Mouse (Mus musculus) liver (tissue): ENCODE results near the gene Tbc1d22b.

Experiments used
- DNase-seq: peaks from one replicate; pipeline ENCODE4 v3.0.0-alpha.2; 2020; ENCODE audit warnings: mixed read lengths

The Tbc1d22b gene

DNA sequence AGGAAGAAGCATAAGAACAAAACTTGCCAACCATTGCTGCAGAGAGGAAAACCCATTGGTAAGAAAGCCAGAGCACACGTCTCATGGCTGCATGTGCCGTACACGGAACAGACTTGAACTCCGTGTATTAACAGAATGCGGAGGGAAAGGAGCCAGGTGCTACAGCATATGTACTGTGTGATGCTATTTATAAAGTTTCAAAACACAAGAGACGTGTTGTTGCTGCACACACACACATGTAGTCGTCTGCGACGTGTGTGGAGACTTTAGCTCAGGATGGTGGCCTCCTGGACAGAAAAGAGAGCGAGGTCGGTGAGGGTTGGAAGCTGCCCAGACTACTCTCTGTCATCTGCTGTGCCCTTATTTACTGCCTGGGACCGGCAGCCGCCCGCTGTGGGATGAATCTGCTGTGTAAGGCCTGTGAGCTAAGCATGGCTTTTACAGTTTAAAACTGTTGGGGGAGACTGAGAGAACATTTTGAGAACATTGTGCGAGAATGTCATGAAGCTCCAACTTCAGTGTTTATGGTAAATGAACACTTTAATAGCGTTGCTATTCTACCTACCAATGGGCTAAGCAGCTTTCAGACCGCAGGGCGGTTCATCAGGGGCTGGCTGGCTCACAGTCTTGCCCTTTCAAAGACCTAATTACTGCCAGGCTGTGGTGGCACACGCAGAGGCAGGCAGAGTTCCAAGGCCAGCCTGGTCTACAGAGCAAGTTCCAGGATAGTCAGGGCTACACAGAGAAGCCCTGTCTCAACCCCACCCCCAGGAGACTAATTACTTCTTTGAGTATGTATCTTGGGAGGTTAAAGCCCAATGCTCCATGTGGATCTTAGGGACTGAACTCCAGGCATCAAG lies 6.5 kb upstream of the Tbc1d22b start:
- DNase-seq: no peak

DNA sequence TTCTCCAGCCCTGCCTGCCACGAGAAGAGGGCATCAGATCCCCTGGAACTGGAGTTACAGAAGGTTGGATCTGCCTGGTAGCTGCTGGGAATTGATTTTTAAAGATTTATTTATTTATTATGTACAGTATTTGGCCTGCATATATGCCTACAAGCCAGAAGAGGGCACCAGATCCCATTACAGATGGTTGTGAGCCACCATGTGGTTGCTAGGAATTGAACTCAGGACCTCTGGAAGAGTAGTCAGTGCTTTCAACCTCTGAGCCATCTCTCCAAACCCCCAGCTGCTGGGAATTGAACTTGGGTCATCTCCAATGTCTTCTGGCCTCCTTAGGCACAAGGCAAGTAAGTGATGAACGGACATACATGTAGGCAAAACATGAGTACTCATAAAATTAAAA lies 5.5 kb upstream of the Tbc1d22b start:
- no peak for DNase-seq

DNA sequence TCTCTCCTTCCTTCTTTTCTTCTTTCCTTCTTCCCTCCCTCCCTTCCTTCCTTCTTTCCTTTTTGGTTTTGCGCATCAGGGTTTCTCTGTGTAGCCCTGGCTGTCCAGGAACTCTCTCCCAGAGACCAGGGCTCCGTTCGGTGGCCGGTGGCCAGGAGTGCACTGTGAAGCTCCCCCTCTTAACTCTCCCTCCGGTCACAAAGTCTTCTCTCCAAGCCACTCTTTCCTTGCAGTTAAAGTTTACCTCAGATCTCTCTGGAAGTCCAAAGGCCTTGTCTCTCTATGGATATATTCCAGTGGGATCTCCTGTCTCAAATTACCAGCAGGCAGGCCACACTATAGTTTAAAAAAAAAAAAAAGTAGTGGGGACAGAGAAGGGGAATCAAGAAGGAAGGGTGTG lies 4.3 kb upstream of the Tbc1d22b start:
- DNase-seq: no peak

DNA sequence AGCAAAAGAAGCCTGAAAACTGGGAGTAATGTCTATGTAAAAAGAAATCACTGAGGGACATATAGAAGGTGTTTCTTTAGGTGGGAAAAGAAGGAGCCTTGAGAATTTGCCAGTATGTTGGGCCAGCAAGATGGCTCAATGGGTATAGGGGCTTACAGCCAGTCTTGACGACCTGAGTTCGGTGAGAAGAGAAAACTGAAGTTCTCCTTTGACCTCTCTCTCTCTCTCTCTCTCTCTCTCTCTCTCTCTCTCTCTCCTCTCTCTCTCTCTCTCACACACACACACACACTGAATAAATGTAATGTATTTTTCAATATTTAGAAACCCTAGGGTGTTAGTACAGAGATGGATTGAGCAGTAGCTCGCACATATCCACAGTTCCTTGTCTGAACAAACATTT lies 1.1 kb upstream of the Tbc1d22b start:
- no peak for DNase-seq

DNA sequence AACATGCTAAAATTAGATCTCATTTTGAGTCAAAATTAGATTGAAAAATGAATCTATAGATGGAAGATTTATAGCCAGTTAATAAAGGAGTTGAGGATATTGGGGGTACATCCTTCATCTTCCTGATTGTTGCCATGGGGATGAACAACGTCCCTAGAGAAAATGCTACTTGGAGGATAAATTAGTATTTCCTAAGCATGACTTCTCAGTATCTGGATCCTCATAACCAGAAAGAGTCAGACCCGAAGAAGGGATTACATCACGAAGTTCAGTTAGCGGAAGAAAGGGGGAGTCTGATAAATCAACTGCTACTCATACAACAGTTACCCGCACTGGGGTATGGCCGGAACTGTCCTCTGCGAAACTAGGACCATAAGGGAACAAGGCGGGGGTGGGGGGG lies 591 bp upstream of the Tbc1d22b start:
- DNase-seq: no peak

DNA sequence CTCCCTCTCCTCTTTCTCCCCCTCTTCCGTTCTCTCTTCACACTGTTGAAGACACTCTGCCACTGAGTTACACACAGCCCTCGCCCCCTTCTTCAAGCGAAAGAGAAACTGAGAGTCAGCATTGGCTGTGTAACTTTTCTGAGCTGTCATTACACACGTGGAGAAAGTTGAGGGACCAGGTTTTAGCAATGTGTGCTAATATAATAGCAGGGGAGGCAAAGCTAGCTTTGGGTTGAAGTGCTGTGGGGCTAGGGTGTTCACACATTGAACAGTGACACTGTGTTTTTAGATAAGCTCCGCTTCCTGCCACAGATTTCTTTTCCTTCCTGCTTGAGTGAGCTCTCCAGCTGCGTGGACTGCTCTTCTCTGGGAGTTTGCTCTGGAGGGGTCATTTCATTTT lies 1.4 kb downstream of the Tbc1d22b start:
- no peak for DNase-seq

DNA sequence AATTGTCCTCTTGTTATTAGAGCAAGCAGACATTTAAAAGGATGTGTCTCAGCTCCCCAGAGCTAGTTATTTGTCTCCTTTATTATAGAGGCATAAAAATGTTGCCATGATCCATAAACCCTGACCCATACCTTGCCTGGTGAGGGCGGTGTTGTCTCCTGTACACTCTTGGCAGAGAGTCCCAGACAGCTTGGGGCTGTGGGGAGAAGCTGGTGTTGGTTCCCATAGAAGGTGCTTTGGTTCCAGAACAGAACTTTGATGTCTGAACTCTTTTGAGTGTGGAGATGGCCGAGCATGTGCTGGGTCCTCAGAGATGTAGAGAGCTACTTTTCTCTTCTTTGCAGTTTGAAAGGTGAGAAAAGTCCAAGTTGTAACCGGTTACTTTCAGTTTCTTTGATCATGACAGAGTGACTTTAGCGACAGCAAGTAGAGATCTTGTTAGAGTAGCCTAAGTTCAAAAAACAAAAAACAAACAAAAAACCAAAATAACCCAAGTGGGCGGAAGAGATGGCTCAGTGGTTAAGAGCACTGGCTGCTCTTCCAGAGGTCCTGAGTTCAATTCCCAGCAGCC lies 2.7 kb downstream of the Tbc1d22b start, which contains the start of gene Tmem217:
Tmem217 (minus strand) TSS at position 224 of the 571 bp plus-strand sequence.
- no peak for DNase-seq

DNA sequence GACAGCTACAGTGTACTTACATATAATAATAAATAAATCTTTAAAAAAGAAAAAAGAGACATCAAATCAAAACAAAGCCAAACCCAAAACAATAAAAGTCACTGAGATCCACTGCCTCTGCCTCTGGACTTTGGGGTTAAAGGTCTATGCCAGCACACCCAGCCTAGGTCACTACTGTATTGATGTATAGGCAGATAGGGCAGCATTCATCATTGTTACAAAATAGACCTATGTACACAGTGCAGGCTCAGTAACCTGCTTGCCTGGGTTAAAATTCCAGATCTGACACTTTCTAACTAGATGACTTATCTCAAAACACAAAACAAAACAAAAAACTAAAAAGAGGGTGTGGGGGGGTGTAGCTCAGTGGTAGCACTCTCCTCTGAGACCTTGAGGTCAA lies 4.6 kb downstream of the Tbc1d22b start:
- DNase-seq: no peak

DNA sequence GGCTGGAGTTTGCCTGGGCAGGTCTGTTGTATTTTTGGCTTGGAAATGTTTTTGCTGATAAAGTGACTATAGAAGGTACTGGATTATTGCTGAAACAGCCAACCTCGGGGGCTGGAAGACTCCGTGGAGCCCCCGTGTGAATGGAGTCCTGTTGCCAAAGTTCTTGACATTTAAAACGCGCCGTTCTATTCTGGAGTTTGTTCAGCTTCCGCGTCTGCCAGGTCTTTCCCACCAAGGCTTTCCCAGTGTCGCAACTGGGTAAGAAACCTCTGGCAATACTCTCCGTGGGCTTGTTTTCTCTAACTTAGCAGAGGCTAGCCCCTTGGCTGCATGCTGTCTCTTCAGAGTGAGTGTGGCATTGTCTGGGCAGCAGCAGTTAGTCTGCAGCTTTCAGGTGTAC lies 6.9 kb downstream of the Tbc1d22b start:
- no peak for DNase-seq

DNA sequence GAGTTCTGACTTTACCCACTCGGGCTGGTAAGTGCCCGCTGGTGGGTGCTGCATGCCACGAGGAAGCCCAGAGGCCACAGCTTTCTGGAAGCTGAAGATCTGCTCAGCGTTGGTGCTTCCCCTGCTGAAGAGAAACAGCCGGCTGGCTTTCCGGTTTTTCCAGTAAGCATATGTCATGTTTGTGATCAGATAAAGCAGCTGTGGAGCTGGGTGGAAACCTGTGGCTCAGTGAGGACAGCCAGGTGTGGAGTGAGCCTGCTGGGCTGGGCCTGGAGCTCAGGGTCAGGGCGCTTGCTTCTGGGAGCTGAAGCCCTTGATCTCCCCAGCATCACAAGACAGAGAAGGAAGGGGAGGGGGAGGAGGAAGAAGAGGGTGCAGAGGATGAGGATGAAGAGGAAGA lies 7.3 kb downstream of the Tbc1d22b start:
- DNase-seq: no peak

DNA sequence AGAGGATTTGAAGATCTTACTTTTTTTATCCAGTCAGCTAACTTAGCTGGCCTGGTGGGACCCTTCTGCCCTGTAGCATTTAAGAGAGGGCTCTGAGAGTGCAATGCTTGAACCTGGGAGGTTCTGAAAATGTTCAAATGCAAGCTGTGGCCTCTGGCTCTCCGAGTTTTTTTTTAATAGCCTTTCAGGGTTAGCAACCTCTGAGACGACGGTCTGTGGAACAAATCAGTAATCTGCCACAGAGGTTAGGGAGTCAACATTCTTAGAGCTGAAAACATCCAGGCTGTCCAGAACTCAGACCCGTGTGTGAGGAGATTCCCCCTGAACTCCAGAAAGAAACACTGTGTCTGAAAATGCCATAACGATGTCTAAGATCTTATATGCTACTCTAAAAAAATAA lies 8.9 kb downstream of the Tbc1d22b start:
- no peak for DNase-seq

DNA sequence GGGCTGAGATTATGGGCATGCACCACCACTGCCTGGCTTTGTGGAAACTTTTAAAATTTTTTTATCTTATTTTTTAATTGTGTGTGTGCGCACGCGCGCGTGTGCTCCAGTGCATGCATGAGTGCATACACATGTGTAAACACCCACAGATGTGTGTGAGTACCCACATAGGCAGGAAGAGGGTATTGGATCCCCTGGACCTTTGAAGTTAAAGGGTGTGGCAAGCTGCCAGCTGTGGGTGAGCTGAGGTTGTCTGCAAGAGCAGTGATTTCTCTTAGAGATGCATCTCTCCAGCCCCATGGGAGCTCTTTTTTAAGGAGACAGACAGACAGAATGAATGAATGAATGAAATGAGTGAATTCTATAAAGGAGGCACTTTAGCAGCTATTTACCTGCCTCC lies 15.9 kb downstream of the Tbc1d22b start:
- no peak for DNase-seq

DNA sequence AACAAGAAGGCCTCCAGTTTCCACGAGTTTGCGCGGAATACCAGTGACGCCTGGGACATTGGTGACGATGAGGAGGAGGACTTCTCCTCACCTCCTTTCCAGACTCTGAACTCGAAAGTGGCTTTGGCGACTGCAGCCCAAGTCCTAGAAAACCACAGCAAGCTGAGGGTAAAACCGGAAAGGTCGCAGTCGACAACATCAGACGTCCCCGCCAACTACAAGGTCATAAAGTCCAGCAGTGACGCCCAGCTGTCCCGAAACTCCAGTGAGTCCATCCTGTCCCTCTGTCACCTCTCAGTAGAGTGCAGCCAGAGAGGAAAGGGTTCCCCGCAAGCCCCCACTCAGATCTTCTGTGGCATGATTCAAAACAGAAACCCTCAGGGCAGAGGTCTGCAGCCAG lies 18.9 kb downstream of the Tbc1d22b start:
- DNase-seq: no peak

DNA sequence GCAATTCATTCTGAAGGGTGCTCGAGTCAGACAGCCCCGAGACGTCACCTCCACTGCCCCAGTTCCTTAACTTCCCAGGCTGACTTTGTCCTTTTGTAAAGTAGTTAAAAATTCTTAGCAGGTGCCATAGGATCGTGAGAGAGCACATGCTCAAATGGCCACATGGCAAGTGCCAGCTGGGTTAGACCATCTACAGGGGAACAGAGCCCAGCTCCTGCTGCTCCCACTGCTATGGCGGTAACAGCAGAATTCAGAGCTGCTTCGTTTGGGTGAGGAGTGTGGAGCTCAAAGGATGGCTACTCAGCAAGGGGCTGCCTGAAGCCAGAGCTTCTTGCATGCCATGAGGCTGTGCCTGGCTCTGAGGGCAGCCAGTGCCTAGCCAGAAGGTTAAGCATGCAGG lies 20.2 kb downstream of the Tbc1d22b start:
- no peak for DNase-seq

DNA sequence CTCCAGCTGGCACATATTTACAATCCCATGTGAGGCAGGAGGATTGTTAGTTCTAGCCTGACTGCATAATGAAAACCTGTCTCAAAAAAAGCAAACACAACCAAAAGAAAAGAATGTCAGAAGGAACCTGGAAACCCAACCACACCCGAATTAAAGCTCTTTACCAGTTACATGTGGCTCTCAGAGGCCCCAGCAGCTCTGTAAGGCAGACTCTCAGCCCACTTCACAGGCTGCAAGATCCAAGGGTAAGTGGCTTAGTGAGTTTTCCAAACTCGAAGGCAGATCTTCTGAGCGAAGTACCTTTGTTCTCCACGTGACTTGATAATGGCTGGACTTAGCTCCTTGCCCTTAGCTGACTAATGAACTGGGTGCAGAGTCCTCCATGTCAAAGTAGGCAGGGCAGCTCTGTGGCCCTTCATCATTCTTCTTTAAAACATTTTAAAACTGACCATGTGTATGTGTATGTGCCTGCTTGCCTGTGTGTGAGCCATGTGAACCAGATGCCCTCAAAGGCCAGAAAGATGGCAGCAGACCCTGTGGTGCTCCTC lies 30.1 kb downstream of the Tbc1d22b start:
- no peak for DNase-seq

DNA sequence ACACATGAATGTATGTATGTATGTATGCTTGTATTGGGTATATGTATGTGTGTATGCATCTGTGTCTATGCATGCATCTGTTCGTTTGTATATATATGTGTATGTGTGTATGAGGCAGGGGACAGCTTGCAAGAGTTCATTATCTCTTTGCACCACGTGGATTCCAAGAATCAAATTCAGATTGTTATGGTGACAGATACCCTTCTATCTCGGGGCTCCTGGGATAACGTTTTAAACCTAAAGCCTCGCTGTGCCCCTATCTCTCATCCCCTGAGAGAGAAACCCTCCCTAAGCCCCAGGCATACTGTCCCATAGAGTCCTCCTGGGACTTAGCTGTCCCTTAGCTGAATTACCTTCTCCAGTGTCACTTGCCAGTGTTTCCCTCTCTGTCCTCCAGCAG lies 34.0 kb downstream of the Tbc1d22b start:
- DNase-seq: no peak

DNA sequence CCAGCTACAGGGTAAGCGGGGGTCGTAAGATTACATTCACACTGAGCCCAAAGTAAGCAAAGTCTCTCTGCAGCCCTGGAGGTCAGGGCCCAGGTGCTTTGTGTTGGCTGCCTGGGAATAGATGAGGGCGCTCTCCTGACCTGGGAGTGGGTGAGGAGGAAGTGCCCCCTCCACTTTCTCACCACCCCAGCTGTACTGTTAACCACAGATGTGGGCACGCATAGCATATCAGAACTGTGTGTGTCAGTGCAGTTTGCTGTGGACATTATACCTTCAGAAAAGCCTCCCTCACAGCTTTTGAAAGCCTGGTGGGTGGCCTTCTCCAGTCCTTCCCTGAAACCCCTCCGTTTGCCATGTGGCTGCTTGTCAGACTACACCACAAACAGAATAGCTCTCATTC lies 34.7 kb downstream of the Tbc1d22b start:
- DNase-seq: no peak

DNA sequence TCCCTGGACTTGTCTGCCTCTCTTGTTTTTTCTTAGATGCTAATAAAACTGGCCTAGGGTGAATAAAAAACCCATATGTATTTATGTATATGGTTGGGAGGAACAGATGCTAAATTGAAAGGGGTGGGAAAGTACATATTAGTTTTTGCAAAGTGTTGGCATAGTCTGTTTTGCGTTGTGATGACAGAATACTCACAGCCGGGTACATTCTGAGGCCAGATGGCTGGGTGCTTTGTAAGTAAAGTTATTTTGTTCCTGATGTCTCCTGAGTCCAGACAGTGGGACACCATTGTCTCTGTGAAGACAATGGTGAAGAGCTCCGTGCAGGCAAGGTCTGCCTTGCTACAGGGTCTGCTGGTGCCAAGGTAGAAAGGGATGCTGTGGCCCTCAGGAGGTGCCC lies 35.2 kb downstream of the Tbc1d22b start:
- no peak for DNase-seq

DNA sequence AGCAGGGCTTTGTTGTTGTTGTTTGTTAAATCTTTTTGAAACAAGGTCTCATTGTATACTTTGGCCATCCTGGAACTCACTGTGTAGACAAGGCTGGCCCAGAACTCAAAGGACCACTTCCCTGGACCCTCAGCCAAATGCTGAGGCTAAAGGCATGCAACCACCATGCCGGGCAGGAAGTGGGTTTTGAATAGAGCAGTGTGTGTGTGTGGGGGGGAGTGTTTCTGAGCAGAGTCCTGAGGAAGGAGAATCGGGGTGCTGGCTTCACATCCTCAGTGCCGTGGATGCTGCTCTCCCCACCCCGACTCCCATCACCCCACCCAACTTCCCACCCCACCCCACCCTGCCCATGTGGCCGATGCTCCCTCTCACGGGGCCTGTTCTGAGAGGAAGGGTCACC lies 35.9 kb downstream of the Tbc1d22b start:
- no peak for DNase-seq

DNA sequence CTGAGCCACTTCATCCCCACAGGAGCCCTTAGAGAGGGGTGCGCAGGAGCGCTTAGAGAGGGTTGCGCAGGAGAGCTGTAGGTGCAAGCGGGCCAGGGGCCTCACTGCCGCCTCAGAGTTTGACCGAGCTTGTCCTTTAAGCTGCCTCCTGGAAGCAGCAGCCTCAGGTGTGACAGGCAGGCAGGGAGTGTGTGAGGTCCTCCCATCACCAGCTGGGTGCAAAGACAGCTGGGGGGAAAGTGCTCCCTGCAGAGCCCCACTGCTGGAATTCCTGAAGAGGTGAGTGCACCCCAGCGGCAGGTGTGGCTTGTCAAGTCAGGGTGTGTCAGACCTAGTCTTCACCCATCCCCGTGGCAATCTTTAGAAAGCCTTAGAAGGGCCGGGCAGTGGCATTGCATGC lies 37.3 kb downstream of the Tbc1d22b start:
- DNase-seq: no peak

DNA sequence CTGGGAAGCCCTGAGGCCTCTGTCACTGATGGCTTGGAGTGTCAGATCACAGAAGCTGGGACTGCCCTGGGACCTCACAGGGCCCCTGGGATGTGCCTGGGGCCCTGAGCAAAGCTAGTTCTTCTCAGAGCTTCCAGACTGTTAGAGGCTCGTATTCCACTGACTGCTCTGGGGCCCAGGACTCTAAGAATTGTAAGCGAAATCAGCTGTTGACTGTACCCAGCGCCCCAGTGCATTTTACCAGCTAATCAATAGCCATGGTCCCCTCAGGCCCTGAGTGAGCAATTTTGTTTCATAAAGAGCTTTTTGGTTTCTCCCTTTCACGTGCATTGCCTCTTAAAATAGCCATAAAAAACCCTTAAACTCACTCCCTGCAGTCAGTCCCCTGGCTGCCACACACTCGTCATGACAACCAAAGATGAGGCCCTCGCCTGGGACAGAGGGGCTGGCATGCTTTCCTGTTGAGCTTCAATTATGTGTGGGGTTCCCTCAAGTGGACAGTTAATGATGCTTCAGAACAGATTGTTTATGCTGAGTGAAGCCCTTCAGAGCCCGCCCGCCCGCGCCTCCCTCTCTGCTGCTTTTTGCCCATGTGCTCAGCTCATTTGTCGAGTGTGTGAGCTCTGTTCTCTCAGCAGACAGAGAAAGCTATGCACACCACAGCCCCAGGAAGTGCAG lies 39.8 kb downstream of the Tbc1d22b start:
- no peak for DNase-seq

DNA sequence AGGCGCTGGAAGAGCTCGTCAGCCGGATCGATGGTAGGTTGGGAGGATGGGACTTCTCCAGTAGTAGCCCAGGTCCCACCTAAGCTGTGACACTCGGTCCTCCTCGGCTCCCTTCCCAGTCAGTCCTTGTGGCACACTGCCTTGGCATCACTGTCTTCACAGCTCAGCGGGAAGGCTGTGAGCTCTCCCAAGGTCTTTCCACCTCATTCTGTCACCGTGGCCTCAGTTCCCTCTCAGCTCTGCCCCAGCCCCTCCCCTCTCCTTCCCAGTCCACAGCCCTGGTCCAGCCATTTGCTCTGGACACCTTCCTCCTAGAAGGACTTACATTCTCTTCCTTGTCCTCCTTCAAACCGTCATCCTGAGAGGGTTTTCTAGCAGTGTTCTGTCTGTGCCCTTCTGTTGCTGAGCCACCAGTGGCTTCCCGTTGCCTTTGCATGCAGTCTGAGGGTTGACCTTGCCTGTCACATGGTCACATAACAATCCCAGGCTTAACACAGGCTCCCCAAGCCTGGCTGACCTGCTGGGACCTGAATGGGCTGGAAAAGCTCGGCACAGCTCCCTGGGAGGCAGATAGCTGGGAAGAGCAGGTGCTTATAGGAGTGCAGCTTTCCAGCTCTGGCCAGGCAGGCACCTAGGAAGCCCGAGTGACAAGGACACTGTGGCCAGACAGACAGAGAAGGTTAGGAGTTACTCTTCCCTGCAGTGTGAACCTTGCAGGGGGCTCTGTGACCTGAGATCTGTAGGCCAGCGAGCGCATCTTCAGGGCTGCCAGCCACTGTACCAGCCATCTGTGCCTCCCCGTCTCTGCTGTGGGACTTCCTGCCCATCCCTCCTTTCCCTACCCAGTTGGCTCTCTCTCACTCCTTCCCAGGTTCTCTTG lies 46.5 kb downstream of the Tbc1d22b start:
- no peak for DNase-seq

DNA sequence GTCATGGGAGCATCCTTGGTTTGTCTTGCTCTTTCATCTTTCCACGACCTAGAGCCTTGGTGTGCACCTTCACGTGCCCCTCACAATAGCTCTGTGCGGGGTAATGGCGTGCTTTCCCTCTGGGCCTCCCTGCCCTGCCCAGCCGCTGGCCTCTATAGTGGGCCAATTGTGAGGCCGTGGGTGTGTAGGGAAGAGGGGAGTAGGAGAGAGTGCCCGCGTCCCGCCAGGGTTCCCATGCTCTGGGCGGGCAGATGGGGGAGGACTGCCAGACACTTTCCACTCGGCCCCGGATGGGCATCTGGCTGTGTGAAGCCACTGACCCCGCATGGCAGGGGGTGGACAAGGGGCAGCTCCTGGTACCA lies 47.2 kb downstream of the Tbc1d22b start:
- no peak for DNase-seq
